Mouse (Mus musculus) kidney, adult 2 months (tissue): ENCODE data around the gene Dnaaf2.

Experiments
- CTCF ChIP-seq: fragments of 200-500 bp; conservative IDR thresholded peaks from 2 replicates; pipeline ENCODE4 v1.5.1; 2011; ENCODE audit warnings: low read depth, mild to moderate bottlenecking, control low read depth, low read length, moderate library complexity, mixed read lengths; ENCODE audit not compliant: insufficient read depth, insufficient read length
- POLR2A ChIP-seq: fragments of 200-500 bp; IDR thresholded peaks from one replicate; pipeline ENCODE4 v1.6.1; 2011; ENCODE audit warnings: low read depth, low read length, control low read depth

DNA sequence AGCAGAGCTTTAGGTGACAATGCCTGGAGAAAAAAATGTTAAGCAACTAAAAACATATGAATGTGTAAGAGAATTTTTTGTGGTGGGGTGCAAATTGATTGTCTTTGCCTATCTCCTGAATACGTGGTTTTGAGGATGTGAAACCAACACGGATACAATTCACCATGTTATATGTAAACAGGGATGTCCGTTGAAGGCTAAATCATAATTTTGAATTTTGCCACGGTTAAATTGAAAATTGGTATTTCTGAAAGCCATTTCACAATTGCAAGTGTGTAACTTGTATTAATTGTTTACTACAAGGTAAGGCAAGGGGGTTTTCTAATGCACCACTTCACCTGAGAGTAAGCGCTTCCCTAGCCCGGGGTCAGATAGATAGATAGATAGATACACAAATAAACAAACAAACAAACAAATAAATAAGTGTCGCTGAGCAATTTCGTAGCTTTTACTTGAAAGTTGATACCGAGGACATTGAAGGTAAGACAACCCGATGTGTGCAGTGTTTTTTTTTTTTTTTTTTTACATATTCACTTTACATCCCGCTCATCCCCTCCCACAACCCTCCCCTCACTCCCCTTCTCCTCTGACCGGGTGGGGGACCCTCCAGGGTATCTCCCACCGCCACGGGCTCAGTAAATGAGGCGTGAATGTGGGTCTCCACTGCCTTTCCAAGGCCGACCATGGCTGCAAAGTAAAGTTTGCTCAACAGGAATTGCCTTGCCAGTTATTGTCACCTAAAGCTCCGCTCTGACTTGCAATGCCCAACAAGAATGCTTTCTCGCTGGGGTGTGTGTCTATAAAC, 30.4 kb downstream of the Dnaaf2 start:
- TF ChIP-seq CTCF (no peak), POLR2A (no peak)
